Mouse (Mus musculus): ENCODE measurements around the gene Rbl1. TPM values are rescaled to one million over a fixed set of nuclear protein-coding genes. Genes with fewer than 3 reads are reported as not detected.
"Not testable (repeated sequence)": the region's sequence is repeated elsewhere in the genome, so short reads cannot be mapped to it uniquely, and the experiment has no call there.

Rbl1 gene
- 15.9 and 18.5 TPM in 2 replicates for polyA plus RNA-seq (2016; fragmentation: Nextera tagmentation; extraction: Ambion mirVana)

- peak within 1 kb of the TSS; percentile 76 for H3K4me3 ChIP-seq
- H3K36me3 ChIP-seq = peaks cover 15% of the 10 kb centered on the region
- WGBS = 1% methylated on average over 73 of the region's 73 CpGs
- no peaks in the 10 kb centered on the region for H3K9me3 ChIP-seq
- no peaks in the 10 kb centered on the region for H3K27me3 ChIP-seq (ENCODE audit: insufficient read depth, poor library complexity, severe bottlenecking)
- no peaks in the 10 kb centered on the region; the same call in 1 of the 2 replicates for H3K4me1 ChIP-seq
- peak within 1 kb of the TSS; percentile 99 for H3K27ac ChIP-seq
- peak; percentile 95 for DNase-seq (ENCODE audit: low spot score)
Observed at GRCm38 (mm10) chr2:157204366-157205218, at the start of gene Rbl1. Gene Rbl1 (minus strand): TSS chr2:157204534.

- H3K4me1 ChIP-seq = no peaks in the 10 kb centered on the region
- no peaks in the 10 kb centered on the region for H3K36me3 ChIP-seq
- H3K4me3 ChIP-seq = no peak overlapping the region
- no peaks in the 10 kb centered on the region for H3K9me3 ChIP-seq
- no peaks in the 10 kb centered on the region for H3K27me3 ChIP-seq (ENCODE audit: insufficient read depth, poor library complexity, severe bottlenecking)
- H3K27ac ChIP-seq = no peak overlapping the region
- DNase-seq (ENCODE audit: low spot score) = no peak
Observed at GRCm38 (mm10) chr2:157248111-157248510, 43.8 kb upstream of the Rbl1 start.

- Histone ChIP-seq H3K27ac (no peak overlapping the region), H3K4me1 (no peaks in the 10 kb centered on the region), H3K27me3 (ENCODE audit: insufficient read depth, poor library complexity, severe bottlenecking) (no peaks in the 10 kb centered on the region), H3K9me3 (no peaks in the 10 kb centered on the region), H3K4me3 (no peak overlapping the region), H3K36me3 (no peaks in the 10 kb centered on the region)
- no peak for DNase-seq (ENCODE audit: low spot score)
- WGBS = 65% methylated on average over 2 of the region's 2 CpGs
Observed at GRCm38 (mm10) chr2:157245603-157246002, 41.3 kb upstream of the Rbl1 start.

- Histone ChIP-seq H3K27me3 (ENCODE audit: insufficient read depth, poor library complexity, severe bottlenecking) (no peaks in the 10 kb centered on the region), H3K4me3 (no peak overlapping the region), H3K36me3 (no peaks in the 10 kb centered on the region), H3K4me1 (no peaks in the 10 kb centered on the region), H3K9me3 (no peaks in the 10 kb centered on the region), H3K27ac (no peak overlapping the region)
- DNase-seq (ENCODE audit: low spot score) = no peak
- WGBS = 57% methylated on average over 5 of the region's 5 CpGs
Observed at GRCm38 (mm10) chr2:157245001-157245400, 40.7 kb upstream of the Rbl1 start.

- Histone ChIP-seq H3K36me3 (no peaks in the 10 kb centered on the region), H3K4me1 (no peaks in the 10 kb centered on the region), H3K27ac (no peak overlapping the region), H3K9me3 (no peaks in the 10 kb centered on the region), H3K4me3 (no peak overlapping the region), H3K27me3 (ENCODE audit: insufficient read depth, poor library complexity, severe bottlenecking) (0 out of 2 replicates have a peak, but pooled peaks cover 7% of the 10 kb centered on the region)
- WGBS = 92% methylated on average over 8 of the region's 8 CpGs
- DNase-seq (ENCODE audit: low spot score) = no peak
Observed at GRCm38 (mm10) chr2:157235946-157236345, 31.6 kb upstream of the Rbl1 start.

GRCm38 (mm10) chr2:157221916-157222315 is 17.6 kb upstream of the Rbl1 start:
- not testable (repeated sequence) for H3K27ac ChIP-seq; H3K4me3 ChIP-seq; H3K9me3 ChIP-seq; H3K4me1 ChIP-seq; H3K27me3 ChIP-seq (ENCODE audit: insufficient read depth, poor library complexity, severe bottlenecking); H3K36me3 ChIP-seq
- 93% methylated on average over 3 of the region's 3 CpGs for WGBS
- DNase-seq (ENCODE audit: low spot score) = peak; percentile 5

GRCm38 (mm10) chr2:157220108-157220507 is 15.8 kb upstream of the Rbl1 start:
- Histone ChIP-seq H3K36me3 (no peaks in the 10 kb centered on the region), H3K27me3 (ENCODE audit: insufficient read depth, poor library complexity, severe bottlenecking) (no peaks in the 10 kb centered on the region), H3K9me3 (no peaks in the 10 kb centered on the region), H3K4me3 (no peak overlapping the region), H3K27ac (no peak overlapping the region), H3K4me1 (no peaks in the 10 kb centered on the region)
- DNase-seq (ENCODE audit: low spot score) = peak; percentile 57
- 72% methylated on average over 6 of the region's 6 CpGs for WGBS

- Histone ChIP-seq H3K27ac (no peak overlapping the region), H3K27me3 (ENCODE audit: insufficient read depth, poor library complexity, severe bottlenecking) (no peaks in the 10 kb centered on the region), H3K4me3 (no peak overlapping the region), H3K9me3 (no peaks in the 10 kb centered on the region), H3K36me3 (no peaks in the 10 kb centered on the region), H3K4me1 (no peaks in the 10 kb centered on the region)
- DNase-seq (ENCODE audit: low spot score) = peak; percentile 9
- WGBS = 88% methylated on average over 7 of the region's 7 CpGs
Observed at GRCm38 (mm10) chr2:157211731-157212130, 7.4 kb upstream of the Rbl1 start.

- 2% methylated on average over 49 of the region's 49 CpGs for WGBS
- no peak for DNase-seq (ENCODE audit: low spot score)
Observed at GRCm38 (mm10) chr2:157203459-157204365, 622 bp downstream of the Rbl1 start.

GRCm38 (mm10) chr2:157203026-157203425 is 1.3 kb downstream of the Rbl1 start:
- no peak for DNase-seq (ENCODE audit: low spot score)
- peaks cover 28% of the 10 kb centered on the region for H3K36me3 ChIP-seq
- H3K4me1 ChIP-seq = no peaks in the 10 kb centered on the region; the same call in 1 of the 2 replicates
- H3K27me3 ChIP-seq (ENCODE audit: insufficient read depth, poor library complexity, severe bottlenecking) = no peaks in the 10 kb centered on the region
- no peak overlapping the region for H3K4me3 ChIP-seq
- H3K9me3 ChIP-seq = no peaks in the 10 kb centered on the region
- H3K27ac ChIP-seq = no peak overlapping the region

More at GRCm38 (mm10) chr2:157203459-157204365, 622 bp downstream of the Rbl1 start:
- Histone ChIP-seq H3K4me1 (no peaks in the 10 kb centered on the region; the same call in 1 of the 2 replicates), H3K4me3 (peak overlapping the region; percentile 76), H3K27ac (peak overlapping the region; percentile 99), H3K27me3 (ENCODE audit: insufficient read depth, poor library complexity, severe bottlenecking) (no peaks in the 10 kb centered on the region), H3K36me3 (peaks cover 24% of the 10 kb centered on the region), H3K9me3 (no peaks in the 10 kb centered on the region)

- no peaks in the 10 kb centered on the region for H3K9me3 ChIP-seq
- no peak overlapping the region for H3K27ac ChIP-seq
- 83% methylated on average over 6 of the region's 6 CpGs for WGBS
- H3K4me3 ChIP-seq = no peak overlapping the region
- peak; percentile 56 for DNase-seq (ENCODE audit: low spot score)
- no peaks in the 10 kb centered on the region for H3K27me3 ChIP-seq (ENCODE audit: insufficient read depth, poor library complexity, severe bottlenecking)
- peaks cover 33% of the 10 kb centered on the region for H3K36me3 ChIP-seq
- H3K4me1 ChIP-seq = no peaks in the 10 kb centered on the region; the same call in 1 of the 2 replicates
Observed at GRCm38 (mm10) chr2:157202361-157202760, 2.0 kb downstream of the Rbl1 start.

- peak; percentile 58 for DNase-seq (ENCODE audit: low spot score)
- 90% methylated on average over 6 of the region's 6 CpGs for WGBS
- no peaks in the 10 kb centered on the region for H3K9me3 ChIP-seq
- no peaks in the 10 kb centered on the region for H3K27me3 ChIP-seq (ENCODE audit: insufficient read depth, poor library complexity, severe bottlenecking)
- H3K4me1 ChIP-seq = no peaks in the 10 kb centered on the region; the same call in 1 of the 2 replicates
- H3K4me3 ChIP-seq = no peak overlapping the region
- peaks cover 44% of the 10 kb centered on the region for H3K36me3 ChIP-seq
- H3K27ac ChIP-seq = no peak overlapping the region
Observed at GRCm38 (mm10) chr2:157201081-157201830, 3.1 kb downstream of the Rbl1 start.

Data from heart, embryonic 10.5 days (tissue).